Mouse (Mus musculus) liver, postnatal 0 days (tissue): Measurements from ENCODE around the gene Depdc1b. TPM values are rescaled to one million over a fixed set of nuclear protein-coding genes. Genes with fewer than 3 reads are reported as not detected.

Experiments
- ATAC-seq: fragments of 200-750 bp; cut with Nextera tagmentation; 2 replicates; pipeline ENCODE4 v1.8.0; 2017; ENCODE audit warnings: mild to moderate bottlenecking, moderate library complexity
- DNase-seq: peaks from one replicate; pipeline ENCODE4 v3.0.0-alpha.2; 2016
- H3K27ac ChIP-seq: fragments of 300-500 bp; sonication (generic); 2 replicates; pipeline ENCODE4 v1.5.1; 2014; ENCODE audit warnings: antibody characterized with exemption, moderate library complexity, mild to moderate bottlenecking, low read depth
- H3K27me3 ChIP-seq: fragments of 300-500 bp; sonication (generic); 2 replicates; pipeline ENCODE4 v1.6.1; 2014; ENCODE audit warnings: low read length, control low read depth, mixed read lengths; ENCODE audit not compliant: insufficient read depth
- H3K36me3 ChIP-seq: fragments of 300-500 bp; sonication (generic); replicated peaks from 2 replicates; pipeline ENCODE4 v1.6.1; 2014; ENCODE audit warnings: mild to moderate bottlenecking, control low read depth, low read length, moderate library complexity, mixed read lengths; ENCODE audit not compliant: insufficient read depth
- H3K4me1 ChIP-seq: fragments of 300-500 bp; sonication (generic); 2 replicates; pipeline ENCODE4 v1.6.1; 2014; ENCODE audit warnings: antibody characterized with exemption, mild to moderate bottlenecking, control low read depth; ENCODE audit not compliant: insufficient read depth
- H3K4me2 ChIP-seq: fragments of 300-500 bp; sonication (generic); 2 replicates; pipeline ENCODE4 v1.6.1; 2014; ENCODE audit warnings: low read depth, mild to moderate bottlenecking, low read length, moderate library complexity, mixed read lengths
- H3K4me3 ChIP-seq: fragments of 300-500 bp; sonication (generic); 2 replicates; pipeline ENCODE4 v1.5.1; 2014; ENCODE audit warnings: low read depth, low read length
- H3K9ac ChIP-seq: fragments of 300-500 bp; sonication (generic); replicated peaks from 2 replicates; pipeline ENCODE4 v1.6.1; 2014; ENCODE audit warnings: mild to moderate bottlenecking, moderate library complexity
- H3K9me3 ChIP-seq: fragments of 300-500 bp; sonication (generic); 2 replicates; pipeline ENCODE4 v1.6.1; 2016; ENCODE audit warnings: mild to moderate bottlenecking, control low read depth, low read length, mixed read lengths
- CTCF ChIP-seq: sonication (generic); IDR thresholded peaks from 2 replicates; pipeline ENCODE4 v1.5.1; 2016; ENCODE audit warnings: antibody characterized with exemption, low read depth
- EP300 ChIP-seq: IDR thresholded peaks from 2 replicates; pipeline ENCODE4 v1.6.1; 2016; ENCODE audit warnings: antibody characterized with exemption, low read depth, mild to moderate bottlenecking
- WGBS: fragments of 180-500 bp; shearing (Covaris S2); extraction: QIAGEN DNeasy Blood & Tissue Kit; methylation state at CpG from one replicate; pipeline ENCODE4 v1.1.7; 2014; ENCODE audit not compliant: insufficient replicate concordance; 5-methylcytosine and 5-hydroxymethylcytosine counted together
- polyA plus RNA-seq: library from polyadenylated mRNA; unstranded; fragments of >200 nt; fragmentation: Nextera tagmentation; extraction: Ambion mirVana; gene quantifications from 2 replicates; pipeline ENCODE4 v1.2.1, GENCODE M21; 2015

The Depdc1b gene
- polyA plus RNA-seq, 1 experiment from 2014 or later = 6.5 TPM

- Histone ChIP-seq H3K4me2 (no peak overlapping the region), H3K4me1 (no peaks in the 10 kb centered on the region), H3K27me3 (no peaks in the 10 kb centered on the region), H3K9ac (no peak overlapping the region), H3K36me3 (peaks cover 3% of the 10 kb centered on the region; the same call in 1 of the 2 replicates), H3K4me3 (no peak overlapping the region), H3K9me3 (no peaks in the 10 kb centered on the region), H3K27ac (no peak overlapping the region)
- no peak for ATAC-seq
- no peak for TF ChIP-seq EP300
- TF ChIP-seq CTCF = no peak
- WGBS = 78% methylated on average over 3 of the region's 3 CpGs
- no peak for DNase-seq
Measured at GRCm38 (mm10) chr13:108358228-108358627, 42.1 kb downstream of the Depdc1b start.

DNA sequence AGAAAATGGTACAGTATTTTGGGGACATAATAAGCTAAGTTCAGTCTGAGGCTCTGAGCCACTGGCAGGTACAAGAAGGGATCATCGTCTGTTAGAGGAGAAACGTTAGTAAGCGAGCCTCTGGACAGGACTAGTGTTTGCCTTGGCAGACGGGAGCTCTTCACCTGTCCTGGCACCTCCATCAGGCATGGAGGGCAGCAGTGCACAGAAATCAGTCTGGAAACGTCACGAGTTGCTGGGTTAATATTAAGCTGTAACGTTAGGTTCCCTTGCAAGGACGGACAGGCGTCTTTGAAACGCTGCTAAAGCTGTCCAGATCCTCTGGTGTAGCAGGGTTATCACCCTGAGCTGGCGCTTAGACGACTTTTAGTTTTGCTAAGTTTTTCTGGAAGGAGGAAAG is 51.4 kb downstream of the Depdc1b start:
- TF ChIP-seq CTCF (no peak), EP300 (no peak)
- H3K36me3 ChIP-seq = peaks cover 19% of the 10 kb centered on the region
- no peak overlapping the region for H3K27ac ChIP-seq
- DNase-seq (no peak), ATAC-seq (no peak)
- no peaks in the 10 kb centered on the region for H3K9me3 ChIP-seq
- no peak overlapping the region for H3K9ac ChIP-seq
- no peaks in the 10 kb centered on the region for H3K4me1 ChIP-seq
- 92% methylated on average over 12 of the region's 12 CpGs for WGBS
- H3K4me2 ChIP-seq = no peak overlapping the region
- H3K27me3 ChIP-seq = no peaks in the 10 kb centered on the region
- H3K4me3 ChIP-seq = no peak overlapping the region

- H3K9me3 ChIP-seq = no peaks in the 10 kb centered on the region
- H3K4me2 ChIP-seq = no peak overlapping the region
- H3K9ac ChIP-seq = no peak overlapping the region
- no peaks in the 10 kb centered on the region for H3K27me3 ChIP-seq
- 82% methylated on average over 5 of the region's 5 CpGs for WGBS
- peaks cover 19% of the 10 kb centered on the region for H3K36me3 ChIP-seq
- no peak for TF ChIP-seq CTCF
- no peak for TF ChIP-seq EP300
- no peak for ATAC-seq
- H3K27ac ChIP-seq = no peak overlapping the region
- no peak overlapping the region for H3K4me3 ChIP-seq
- no peaks in the 10 kb centered on the region for H3K4me1 ChIP-seq
- no peak for DNase-seq
Measured at GRCm38 (mm10) chr13:108370241-108370941, 54.3 kb downstream of the Depdc1b start.

DNA sequence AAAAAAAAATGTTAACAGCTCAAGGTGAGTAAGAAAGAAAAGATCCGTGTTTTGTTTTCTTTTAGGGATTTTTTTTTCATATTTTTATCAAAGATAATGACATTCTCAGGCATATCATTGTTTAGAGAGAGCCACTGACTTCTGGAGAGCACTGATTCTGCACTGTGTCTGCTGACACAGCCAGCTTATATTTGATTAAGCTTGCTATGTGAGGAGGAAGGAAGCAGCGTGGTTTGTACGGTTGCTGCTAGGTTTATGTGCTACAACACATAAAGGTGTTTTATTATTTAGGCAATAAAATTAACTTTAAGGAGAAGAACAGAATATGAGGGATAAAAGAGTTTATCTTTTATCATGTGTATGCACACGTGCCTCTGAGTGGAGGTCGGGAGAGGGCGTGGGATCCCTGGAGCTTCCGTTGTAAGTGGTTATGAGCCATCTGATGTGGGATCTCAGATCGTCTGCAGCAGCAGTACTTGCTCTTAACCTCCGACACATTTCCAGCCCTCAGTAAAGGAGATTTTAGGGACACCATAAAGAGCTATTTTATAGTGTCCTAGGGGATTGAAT is 55.3 kb downstream of the Depdc1b start:
- H3K4me2 ChIP-seq = no peak overlapping the region
- TF ChIP-seq CTCF (no peak), EP300 (no peak)
- H3K27me3 ChIP-seq = no peaks in the 10 kb centered on the region
- H3K4me3 ChIP-seq = no peak overlapping the region
- no peaks in the 10 kb centered on the region for H3K9me3 ChIP-seq
- H3K4me1 ChIP-seq = no peaks in the 10 kb centered on the region
- WGBS = 62% methylated on average over 9 of the region's 9 CpGs
- H3K36me3 ChIP-seq = peaks cover 22% of the 10 kb centered on the region
- no peak for ATAC-seq
- no peak overlapping the region for H3K9ac ChIP-seq
- no peak for DNase-seq
- no peak overlapping the region for H3K27ac ChIP-seq

GRCm38 (mm10) chr13:108373231-108373630 is 57.1 kb downstream of the Depdc1b start:
- no peaks in the 10 kb centered on the region for H3K4me1 ChIP-seq
- TF ChIP-seq EP300 (no peak), CTCF (no peak)
- H3K27me3 ChIP-seq = no peaks in the 10 kb centered on the region
- ATAC-seq (no peak), DNase-seq (no peak)
- no peak overlapping the region for H3K9ac ChIP-seq
- WGBS = 83% methylated on average over 1 of the region's 1 CpGs
- H3K4me2 ChIP-seq = no peak overlapping the region
- no peak overlapping the region for H3K4me3 ChIP-seq
- H3K9me3 ChIP-seq = no peaks in the 10 kb centered on the region
- H3K36me3 ChIP-seq = peaks cover 27% of the 10 kb centered on the region
- H3K27ac ChIP-seq = no peak overlapping the region

- Histone ChIP-seq H3K27ac (no peak overlapping the region), H3K4me1 (no peaks in the 10 kb centered on the region)
- WGBS = 53% methylated on average over 2 of the region's 2 CpGs
Measured at GRCm38 (mm10) chr13:108376637-108377036, 60.5 kb downstream of the Depdc1b start.

More at GRCm38 (mm10) chr13:108376637-108377036, 60.5 kb downstream of the Depdc1b start:
- ATAC-seq (no peak), DNase-seq (no peak)
- Histone ChIP-seq H3K4me2 (no peak overlapping the region), H3K4me3 (no peak overlapping the region), H3K36me3 (peaks cover 25% of the 10 kb centered on the region), H3K27me3 (no peaks in the 10 kb centered on the region), H3K9ac (no peak overlapping the region), H3K9me3 (no peaks in the 10 kb centered on the region)
- TF ChIP-seq EP300 (no peak), CTCF (no peak)
